Mouse (Mus musculus) cerebellum, postnatal 25 days (tissue): ENCODE results near the gene Gga3.

Experiments used
- DNase-seq, 2 experiments: peaks; one replicate each; pipeline ENCODE4 v3.0.0; 2021; ENCODE audit warnings: mixed read lengths in 2 of 2

Gga3 gene

DNA sequence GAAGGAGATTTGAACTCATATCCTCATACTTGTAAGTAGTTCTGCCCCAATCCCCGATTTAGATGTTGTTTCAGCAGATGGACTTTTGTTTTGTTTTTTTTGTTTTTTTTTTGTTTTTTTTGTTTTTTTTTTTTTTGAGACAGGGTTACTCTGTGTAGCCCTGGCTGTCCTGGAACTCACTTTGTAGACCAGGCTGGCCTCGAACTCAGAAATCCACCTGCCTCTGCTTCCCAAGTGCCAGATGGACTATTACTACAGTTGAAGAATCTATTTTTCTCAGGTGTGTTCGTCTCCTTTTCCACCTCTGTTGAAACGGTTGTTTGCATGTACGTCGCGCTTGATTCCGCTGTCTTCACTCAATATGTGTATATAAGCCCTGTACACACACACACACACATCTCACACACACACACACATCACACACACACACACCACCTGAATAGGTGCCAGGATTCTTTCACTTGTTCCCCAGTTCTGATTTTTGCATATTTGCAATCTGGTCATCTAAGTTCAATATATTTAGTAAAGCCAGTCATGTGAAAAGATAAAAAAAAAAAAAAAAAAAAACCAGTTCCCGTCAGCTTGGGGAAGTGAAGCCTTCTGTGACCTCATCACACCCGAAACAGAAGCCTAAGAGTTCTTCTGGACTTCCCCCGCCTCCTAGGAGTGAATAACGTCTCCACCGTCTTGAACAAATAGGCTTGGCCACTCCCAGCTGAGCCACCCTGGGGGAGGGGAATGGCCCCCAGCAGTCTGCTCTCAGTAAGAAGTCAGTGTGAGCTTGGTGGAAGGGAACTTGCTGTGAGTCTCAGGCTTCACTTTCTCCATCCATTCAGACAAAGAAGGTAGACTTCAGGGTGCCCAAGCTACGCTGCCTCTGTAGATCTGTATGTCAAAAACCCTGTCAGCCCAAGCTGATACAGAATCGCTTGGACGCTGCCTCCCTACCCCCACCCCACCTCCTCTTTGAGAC, 27.0 kb upstream of the Gga3 start:
- DNase-seq, result no peak

DNA sequence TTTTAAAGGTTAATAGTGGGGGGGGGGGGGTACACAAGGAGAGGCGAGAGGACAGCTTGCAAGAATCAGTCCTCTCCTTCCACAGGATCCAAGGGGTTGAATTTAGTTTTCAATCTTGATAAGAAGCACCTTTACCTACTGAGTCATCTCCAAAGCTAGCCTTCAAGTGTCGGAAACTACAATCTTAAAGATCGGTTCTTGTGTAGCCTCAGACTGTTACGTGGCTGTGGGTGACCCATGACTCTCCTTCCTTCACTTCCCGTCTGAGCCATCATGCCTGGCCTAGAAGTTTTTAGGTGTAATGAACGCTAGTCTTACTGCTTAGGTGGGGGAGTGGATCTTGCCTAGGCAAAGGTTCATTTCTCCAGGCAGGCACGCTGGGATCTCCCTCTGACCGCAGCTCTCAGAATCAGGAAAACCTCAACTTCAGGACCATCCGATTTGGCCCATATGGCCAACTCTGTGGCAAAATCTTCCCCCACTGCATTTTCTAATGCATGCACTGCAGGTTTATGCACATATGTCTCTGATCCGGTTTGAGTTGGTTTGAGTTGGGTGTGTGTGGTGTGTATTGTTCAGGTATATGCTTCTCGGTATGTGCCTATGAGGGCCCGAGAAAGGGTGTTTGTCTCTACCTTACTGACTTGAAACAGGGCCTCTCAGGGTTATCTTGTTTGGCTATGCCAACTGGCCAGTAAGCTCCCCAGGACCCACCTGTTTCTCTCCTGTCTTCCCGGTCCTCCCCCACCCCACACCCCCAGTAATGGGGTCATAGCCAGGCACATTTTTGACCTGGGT, 26.1 kb upstream of the Gga3 start:
- DNase-seq, result no peak

DNA sequence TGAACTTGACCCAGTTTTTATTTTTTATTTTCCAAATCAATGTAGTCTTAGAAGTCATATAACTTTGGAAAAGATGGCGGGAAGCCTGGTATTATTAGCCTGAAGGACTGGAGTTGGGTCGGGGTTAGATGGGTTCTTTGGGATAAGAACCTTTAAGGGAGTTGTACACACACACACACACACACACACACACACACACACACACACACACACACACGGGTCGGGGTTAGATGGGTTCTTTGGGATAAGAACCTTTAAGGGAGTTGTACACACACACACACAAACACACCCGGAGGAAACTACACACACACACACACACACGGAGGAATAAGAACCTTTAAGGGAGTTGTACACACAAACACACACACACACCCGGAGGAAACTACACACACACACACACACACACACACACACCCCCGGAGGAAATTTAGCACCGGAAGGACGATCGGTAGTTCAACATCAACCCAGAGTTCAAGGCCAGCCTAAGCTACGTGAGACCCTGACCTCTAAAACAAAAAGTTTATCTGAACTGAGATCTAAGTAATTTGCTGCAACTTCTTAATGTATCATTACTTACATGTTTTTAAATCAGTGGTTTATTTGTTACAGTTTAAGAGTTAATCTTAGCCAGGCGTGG, 24.7 kb upstream of the Gga3 start:
- peak in 1 of 2 experiments; percentile 53 for DNase-seq

DNA sequence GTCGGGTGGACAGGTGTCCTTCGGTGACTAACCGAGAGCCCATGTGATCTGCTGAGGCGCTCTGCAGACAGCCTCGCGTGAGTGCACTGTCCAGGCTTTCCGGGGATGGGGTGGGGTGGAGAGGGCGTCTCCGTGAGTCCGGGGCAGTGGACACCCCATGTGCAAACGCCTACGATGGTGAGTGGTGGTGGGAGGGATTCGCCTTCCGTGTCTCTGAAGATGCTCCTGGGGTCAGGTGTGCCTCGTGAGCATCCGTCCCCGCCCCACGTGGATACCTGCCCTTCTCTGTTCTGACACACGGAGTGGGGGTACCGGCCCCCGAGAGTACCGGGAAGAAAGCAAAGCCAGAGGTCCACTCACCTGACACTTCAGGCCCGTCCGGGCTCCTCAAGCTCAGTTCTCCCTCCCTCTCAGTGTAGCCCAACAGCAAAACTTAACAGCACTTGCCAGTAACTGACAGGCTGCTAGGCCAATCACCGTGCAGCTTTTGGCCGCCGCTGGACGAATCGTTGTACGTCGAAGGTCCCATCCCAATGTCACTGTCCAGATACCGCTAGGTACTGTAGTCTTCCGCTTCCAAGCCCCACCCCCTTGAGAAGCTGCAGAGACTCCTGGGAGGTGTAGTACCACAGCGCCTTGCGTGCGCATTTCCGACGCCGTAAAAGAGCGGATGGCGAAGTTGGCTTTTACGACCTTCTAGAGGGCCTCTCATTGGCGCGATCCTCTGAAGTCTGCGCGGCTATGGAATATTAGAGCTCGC, 24.0 kb upstream of the Gga3 start, which contains the start of gene Slc25a19:
TSS of gene Slc25a19 (minus strand) at position 591 of the 760 bp plus-strand sequence.
- DNase-seq, result peak; percentile 100

DNA sequence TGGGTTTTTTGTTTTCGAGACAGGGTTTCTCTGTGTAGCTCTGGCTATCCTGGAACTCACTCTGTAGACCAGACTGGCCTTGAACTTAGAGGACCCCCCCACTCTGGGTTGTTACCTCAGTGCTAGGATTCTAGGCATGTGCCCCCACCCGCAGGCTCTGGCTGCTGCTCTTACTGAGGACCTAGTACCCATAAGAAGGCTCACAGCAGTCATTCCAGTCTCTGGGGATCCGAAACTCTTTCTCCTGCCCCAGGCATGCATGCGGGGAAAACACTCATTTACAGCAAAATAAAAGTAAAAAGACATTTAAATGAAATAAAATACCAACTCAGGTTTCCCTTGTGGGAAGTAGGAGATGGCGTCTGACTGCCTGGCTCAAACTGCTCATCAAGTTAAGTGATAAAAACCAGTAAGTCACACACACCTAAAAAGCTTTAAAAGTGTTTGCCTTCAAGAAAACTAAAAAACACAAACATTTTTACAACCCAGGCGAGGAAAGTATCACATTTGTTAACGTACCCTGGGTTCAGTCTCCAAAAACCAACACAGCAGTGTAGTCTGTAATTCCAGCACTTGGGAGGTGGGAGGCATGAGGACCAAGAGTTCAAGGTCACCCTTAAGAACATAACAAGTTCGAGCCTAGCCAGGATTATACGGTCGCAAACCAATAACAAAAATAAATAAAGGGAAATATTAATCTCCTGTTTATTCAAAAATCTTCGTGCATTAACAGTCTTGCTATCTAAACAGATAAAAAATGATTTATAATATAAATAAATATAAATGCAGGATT, 23.2 kb upstream of the Gga3 start:
- DNase-seq, result no peak

DNA sequence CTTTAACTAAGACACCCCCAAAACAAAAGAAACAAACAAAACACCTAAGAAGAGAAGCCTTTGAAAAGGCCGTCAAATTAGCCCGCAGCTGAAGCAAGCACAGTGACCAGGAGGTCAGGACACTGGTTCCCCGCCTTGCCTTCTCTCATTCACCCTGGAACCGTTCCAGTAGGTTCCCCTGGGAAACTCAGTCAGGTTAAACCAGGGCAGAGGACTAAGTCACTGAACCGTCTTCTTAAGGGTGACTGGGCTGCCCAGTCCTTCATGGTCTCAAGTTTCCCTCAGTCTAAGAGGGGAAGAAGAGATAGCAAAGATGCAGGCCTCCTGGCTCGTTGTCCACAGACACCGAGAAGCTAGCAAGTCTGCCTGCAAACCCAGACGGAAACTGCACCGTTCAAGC, 22.0 kb upstream of the Gga3 start:
- no peak for DNase-seq

DNA sequence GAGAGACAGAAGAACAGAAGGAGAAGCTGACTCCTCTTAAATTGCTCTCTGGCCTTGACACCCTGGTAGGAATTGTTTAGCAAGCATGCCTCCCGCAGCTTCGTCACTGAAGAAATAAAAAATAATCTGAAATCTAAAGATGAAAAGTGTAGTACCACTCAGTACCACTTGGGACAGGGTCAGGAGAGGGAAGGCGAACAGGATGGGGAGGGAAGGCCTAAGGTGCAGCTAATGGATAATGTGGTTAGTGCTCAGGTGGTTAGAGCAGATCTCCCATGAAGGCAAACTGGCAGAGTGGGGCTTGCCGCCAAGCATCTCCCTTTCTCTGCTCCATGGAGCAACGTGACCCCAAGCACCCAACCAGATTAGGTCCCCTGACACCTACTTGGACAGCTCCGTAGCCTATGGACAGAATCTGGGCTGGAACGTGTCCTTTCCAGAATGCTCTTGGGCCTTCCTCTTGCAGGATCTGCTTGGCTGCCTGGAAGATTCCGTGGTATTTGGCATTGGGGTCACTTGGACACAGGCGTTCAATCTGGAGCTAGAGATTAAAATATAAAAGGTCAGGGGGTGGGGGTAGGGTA, 19.7 kb upstream of the Gga3 start:
- no peak for DNase-seq

DNA sequence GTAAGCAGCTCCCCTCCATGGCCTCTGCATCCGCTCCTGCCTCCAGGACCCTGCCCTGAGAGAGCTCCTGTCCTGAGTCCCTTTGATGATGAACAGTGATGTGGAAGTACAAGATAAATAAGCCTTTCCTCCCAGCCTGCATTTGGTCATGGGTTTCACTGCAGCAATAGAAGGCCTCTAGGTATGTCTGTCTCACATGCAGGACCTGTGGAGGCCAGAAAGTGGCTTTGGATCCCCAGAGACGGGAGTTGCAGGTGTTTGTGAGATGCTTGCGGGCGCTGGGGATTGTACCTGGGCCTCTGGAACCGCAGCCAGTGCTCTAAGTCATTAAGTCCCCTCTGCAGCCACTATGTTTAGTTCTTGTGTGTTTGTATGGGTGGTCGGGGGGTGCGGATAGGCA, 16.1 kb upstream of the Gga3 start:
- no peak for DNase-seq

DNA sequence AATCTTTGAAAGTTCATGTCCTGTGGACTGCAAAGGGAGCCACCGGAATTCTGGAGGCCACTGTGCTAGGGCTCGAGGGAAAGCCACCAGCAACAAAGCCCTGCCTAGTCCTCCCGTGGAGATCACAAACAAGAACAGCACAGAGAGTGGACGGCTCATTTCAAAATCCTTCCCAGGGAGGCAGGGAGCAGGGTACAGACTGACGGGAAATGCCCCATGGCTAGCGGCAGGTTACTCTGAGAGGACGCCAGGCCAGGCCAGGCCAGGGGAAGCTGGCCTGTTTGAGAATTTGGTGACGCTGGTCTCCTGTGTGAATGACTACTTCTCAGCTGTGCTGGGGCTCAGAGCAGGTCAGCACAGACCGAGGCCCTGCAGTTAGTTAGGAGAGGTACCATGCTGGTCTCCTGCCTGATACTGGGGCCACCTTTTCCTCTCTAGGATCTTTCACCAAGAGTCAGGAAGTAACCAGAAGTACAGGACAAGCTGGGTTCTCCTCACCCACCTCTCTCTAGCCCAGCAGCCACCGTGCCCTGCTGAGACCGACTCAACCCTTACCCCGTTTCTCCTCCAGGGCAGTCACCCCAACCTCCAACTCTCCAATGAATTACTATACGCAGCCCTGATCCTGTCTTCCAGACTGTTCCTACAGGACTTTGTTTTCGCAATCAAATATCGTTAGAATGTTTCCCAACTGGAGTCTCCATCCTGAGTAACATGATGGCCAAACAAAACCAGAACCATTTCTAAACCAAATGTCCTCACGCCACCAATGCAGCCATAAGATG, 15.1 kb upstream of the Gga3 start:
- DNase-seq, result no peak

DNA sequence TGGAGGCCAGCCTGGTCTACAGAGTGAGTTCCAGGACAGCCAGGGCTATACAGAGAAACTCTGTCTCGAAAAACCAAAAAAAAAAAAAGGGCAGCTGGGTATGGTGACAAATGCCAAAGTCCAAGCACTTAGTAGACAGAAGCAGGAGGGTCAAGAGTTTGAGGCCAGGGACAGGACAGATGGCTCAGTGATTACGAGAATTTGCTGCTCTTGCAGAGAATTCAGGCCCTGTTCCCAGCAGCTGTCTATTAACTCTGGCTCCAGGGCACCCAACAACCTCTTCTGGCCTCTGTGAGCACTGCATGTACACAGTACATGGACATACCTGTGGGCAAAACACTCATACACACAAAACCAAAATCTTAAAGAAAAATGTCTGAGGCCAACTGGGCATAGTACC, 14.2 kb upstream of the Gga3 start:
- DNase-seq, result no peak

DNA sequence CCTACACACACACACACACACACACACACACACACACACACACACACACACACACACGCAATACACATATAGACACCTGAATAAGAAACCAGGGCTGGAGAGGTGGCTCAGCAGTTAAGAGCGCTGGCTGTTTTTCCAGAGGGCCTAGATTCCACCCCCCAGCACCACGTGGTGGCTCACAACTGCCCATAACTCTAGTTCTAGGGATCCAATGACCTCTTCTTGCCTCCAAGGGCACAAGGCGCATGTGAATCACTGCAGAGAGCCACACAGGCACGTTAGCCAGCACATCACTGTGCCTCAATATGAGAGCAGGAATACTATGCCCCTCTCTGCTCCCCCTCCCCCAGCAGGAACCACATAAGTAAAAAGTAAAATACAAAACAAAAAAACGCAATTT, 13.0 kb upstream of the Gga3 start:
- DNase-seq, result no peak

DNA sequence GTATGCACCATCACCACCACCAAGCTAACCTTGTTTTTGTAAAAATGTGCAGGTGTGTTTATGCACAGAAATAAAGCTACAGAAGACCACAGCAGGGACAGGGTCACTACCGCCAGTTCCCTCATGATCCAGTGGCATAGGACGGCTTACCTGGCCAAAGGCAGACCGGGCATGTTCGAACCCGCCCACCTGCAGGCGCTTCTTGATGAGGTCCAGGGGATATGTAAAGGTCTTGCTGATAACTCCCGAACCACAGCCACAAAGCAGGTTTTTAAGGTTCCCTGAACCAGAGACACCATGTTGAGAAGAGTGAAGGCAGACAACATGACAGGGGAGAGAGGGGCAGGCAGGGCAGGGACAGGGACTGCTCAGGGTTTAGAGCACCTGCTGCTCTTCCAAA, 12.5 kb upstream of the Gga3 start:
- DNase-seq, result no peak

DNA sequence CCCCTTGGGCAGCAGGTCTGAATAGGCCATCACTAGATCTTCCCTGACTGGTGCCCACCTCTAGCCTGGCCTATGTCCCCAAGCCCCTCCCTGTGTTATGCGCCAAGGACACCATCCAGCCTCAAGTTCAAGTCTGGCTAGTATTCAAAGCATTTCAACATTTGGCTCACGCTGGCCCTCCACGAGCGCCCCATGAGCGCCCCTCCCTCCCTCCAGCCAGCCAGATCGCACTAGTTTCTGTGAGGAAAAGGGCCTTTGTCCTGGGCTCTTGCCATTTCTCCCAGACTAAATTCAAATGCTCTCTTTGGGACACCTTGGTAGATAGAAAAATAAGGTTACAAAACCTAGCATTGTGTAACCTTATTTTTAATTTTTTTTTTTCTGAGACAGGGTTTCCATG, 12.0 kb upstream of the Gga3 start:
- no peak for DNase-seq

DNA sequence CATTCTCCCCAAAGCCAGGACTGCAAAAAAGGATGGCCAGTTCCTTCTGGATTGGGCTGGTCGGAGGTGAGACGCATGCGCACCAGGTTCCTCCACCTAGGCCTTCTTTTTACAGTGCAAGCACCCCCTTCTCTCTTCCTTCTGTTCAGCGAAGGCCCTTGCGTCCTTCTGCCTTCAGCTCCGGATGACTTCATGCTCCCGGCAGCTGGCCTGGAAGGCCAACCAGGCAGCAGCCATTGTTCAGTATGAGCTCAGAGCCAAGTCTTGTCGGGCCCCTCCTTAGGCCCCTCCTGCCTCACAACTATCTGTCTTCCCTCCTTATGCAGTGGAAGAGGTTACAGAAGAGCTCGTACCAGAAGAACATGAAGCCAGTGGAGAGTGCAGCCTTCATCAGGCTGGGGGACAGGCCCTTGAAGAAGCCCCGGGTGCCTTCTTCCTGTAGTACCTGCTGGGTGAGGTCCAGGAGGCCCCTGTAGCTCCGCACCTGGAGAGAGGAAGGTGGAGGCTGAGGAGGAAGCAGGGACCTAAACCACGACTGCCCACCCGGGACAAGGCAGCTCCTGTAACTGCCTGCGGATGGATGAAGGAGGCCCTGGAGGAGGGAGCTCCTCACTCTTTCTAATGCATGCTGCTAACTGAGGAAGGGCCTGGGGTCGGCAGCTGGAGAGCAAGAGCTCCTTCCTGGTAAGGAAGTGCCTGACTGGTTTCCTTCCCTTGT, 11.4 kb upstream of the Gga3 start:
- no peak for DNase-seq

DNA sequence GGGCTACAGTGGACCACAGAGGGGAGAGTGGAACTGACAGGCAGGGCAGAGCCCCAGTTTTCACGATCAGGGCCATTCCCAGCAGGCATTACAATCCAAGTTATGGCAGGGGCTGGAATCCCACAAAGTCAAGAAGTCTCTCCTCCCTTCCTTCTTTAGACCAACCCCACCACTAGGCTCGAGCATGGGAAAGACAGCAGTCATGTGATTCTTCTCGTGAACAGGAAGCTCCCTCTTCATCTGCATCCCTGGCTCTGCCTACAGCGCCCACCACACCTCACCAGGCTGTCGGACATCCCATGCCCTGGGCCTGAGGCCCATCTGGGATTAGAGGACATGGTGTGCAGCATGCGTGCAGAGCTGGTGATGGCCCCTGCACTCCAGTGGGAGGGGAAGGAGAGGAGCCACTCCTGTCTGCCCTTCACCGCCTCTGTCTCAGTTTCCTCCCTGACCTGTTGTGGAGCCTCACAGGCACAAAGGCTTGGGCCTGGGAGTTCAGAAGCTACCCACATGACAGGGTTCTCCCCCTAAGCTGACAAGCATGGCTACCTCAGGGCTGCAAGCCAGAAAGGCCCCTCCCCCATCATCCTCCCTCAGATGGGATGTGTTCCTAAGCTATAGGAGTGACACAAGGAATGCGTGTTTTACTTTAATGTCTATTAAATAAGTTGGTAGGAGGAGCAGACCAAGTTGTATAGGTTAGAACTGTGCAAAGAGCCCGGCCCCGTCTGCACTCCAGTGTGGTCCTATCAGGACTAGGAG, 10.7 kb upstream of the Gga3 start:
- DNase-seq, result peak in 1 of 2 experiments; percentile 40

DNA sequence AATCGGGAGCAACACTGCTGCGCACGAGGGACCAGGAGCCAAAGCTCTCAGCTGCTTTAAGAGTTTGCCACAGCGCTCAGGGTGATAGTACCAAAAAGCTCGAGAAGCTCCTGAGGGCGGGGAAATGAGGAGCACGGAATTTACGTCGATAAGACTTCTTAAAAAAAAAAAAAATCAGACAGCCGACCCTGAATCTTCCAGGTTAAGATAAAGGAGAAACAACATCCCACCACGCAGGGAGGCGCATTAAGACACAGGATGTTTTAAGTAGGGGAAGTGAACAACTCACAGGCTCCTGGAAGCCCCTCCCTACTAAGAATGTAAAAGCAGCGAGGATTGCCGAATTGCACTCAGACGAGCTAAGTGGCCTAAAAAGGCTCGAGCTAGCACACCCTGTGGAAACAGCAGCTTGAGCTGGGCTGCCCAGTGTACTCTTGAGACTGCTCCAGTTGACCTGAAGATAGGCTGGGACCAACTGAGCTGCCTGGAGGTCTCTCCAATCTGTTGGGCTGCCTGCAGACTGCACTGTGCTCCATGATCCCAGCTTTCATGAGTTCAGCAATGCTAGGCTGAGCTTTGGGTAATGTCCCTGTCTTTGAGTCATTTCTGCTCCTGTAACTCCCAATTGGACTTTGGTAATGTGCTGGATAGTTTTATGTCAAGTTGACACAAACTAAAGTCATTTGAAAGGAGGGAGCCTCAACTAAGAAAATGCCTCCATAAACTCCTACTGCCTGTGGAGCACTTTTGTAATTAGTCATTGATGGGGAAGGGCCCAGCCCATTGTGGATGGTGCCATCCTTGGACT, 9.5 kb upstream of the Gga3 start:
- no peak for DNase-seq

DNA sequence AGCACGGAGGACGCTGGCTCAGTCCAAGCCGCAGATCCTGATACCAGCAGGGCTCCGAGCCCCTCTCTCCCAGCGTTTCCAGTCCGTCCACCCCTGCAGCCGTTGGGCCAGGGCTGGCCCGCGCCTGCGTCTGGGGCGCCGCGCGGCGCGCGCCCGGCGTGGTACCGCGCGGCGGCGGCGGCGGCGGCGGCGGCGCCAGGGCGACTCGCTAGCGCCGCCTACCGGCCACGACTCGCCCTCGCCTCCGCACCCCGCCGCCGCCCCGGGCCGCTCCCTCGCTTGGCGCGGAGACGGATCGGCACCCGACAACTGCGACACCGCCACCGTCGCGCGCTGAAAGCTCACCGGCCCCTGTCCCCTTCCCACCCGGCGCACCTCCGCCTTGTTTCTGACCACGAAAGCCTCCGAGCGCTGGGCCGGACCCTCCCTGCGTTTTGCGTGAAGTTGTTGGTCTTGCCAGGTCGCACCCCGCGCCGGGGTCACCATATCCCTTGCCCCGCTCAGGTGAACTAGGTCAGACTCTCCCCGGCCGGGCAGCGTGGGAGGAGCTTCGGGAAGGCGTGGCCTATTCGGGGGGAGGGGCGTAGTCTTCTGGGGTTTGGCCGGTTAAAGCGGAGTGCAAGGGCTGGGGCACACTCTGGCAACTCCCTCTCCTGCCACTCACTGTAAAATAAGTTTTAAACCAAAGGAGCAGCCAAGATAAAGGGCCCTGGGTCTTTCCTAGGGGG, 8.7 kb upstream of the Gga3 start, which contains the start of gene Mif4gd:
TSS of gene Mif4gd (minus strand) at position 560 of the 728 bp plus-strand sequence.
- DNase-seq, result peak; percentile 93
